Mouse (Mus musculus): ENCODE results near the gene Sesn1.
"Not testable (repeated sequence)": the region's sequence is repeated elsewhere in the genome, so short reads cannot be mapped to it uniquely, and the experiment has no call there.

Gene Sesn1

GRCm38 (mm10) chr10:41809771-41810563, at the start of gene Sesn1, which contains the start of gene Cep57l1:
Sesn1 (plus strand) TSS chr10:41809935.
Cep57l1 (minus strand) TSS chr10:41809871.
- peak; percentile 82 for DNase-seq (ENCODE audit: low read depth, low spot score)

- DNase-seq (ENCODE audit: low read depth, low spot score): no peak
Measured at GRCm38 (mm10) chr10:41760866-41761265, 48.9 kb upstream of the Sesn1 start.

- no peak for DNase-seq (ENCODE audit: low read depth, low spot score)
Measured at GRCm38 (mm10) chr10:41763741-41764385, 45.9 kb upstream of the Sesn1 start.

GRCm38 (mm10) chr10:41765586-41765985, 44.1 kb upstream of the Sesn1 start:
- DNase-seq (ENCODE audit: low read depth, low spot score): no peak

GRCm38 (mm10) chr10:41766280-41766679, 43.5 kb upstream of the Sesn1 start:
- DNase-seq (ENCODE audit: low read depth, low spot score): no peak

- no peak for DNase-seq (ENCODE audit: low read depth, low spot score)
Measured at GRCm38 (mm10) chr10:41767254-41767653, 42.5 kb upstream of the Sesn1 start.

- no peak for DNase-seq (ENCODE audit: low read depth, low spot score)
Measured at GRCm38 (mm10) chr10:41792375-41792774, 17.4 kb upstream of the Sesn1 start.

- no peak for DNase-seq (ENCODE audit: low read depth, low spot score)
Measured at GRCm38 (mm10) chr10:41797253-41797652, 12.5 kb upstream of the Sesn1 start.

GRCm38 (mm10) chr10:41803467-41803866, 6.3 kb upstream of the Sesn1 start:
- DNase-seq (ENCODE audit: low read depth, low spot score): no peak

- no peak for DNase-seq (ENCODE audit: low read depth, low spot score)
Measured at GRCm38 (mm10) chr10:41804711-41805110, 5.0 kb upstream of the Sesn1 start.

GRCm38 (mm10) chr10:41805729-41806355, 3.9 kb upstream of the Sesn1 start:
- no peak for DNase-seq (ENCODE audit: low read depth, low spot score)

- peak; percentile 88 for DNase-seq (ENCODE audit: low read depth, low spot score)
Measured at GRCm38 (mm10) chr10:41809080-41809770, 510 bp upstream of the Sesn1 start.

- no peak for DNase-seq (ENCODE audit: low read depth, low spot score)
Measured at GRCm38 (mm10) chr10:41810564-41811455, 1.1 kb downstream of the Sesn1 start.

GRCm38 (mm10) chr10:41812566-41812965, 2.8 kb downstream of the Sesn1 start:
- DNase-seq (ENCODE audit: low read depth, low spot score): no peak

GRCm38 (mm10) chr10:41814305-41814853, 4.6 kb downstream of the Sesn1 start:
- DNase-seq (ENCODE audit: low read depth, low spot score): no peak

- DNase-seq (ENCODE audit: low read depth, low spot score): no peak
Measured at GRCm38 (mm10) chr10:41816516-41816915, 6.8 kb downstream of the Sesn1 start.

- DNase-seq (ENCODE audit: low read depth, low spot score): no peak
Measured at GRCm38 (mm10) chr10:41818036-41818732, 8.4 kb downstream of the Sesn1 start.

- DNase-seq (ENCODE audit: low read depth, low spot score): not testable (repeated sequence)
Measured at GRCm38 (mm10) chr10:41818733-41819070, 9.0 kb downstream of the Sesn1 start.

- DNase-seq (ENCODE audit: low read depth, low spot score): no peak
Measured at GRCm38 (mm10) chr10:41819307-41819706, 9.6 kb downstream of the Sesn1 start.

- no peak for DNase-seq (ENCODE audit: low read depth, low spot score)
Measured at GRCm38 (mm10) chr10:41820401-41820800, 10.7 kb downstream of the Sesn1 start.

All from brain, embryonic 18.5 days (tissue).